Mouse (Mus musculus): Measurements from ENCODE around the gene Dusp1. TPM values are rescaled to one million over a fixed set of nuclear protein-coding genes. Genes with fewer than 3 reads are reported as not detected.

Gene Dusp1
- total and polyA plus RNA-seq, 3 experiments, result 3.5 to 9.9 (median 5.6) TPM

- Histone ChIP-seq H3K36me3 (replicated peaks in 1 of 2; ENCODE audit: control insufficient read depth in 1 of 2, insufficient read depth in 1 of 2, low read length in 1 of 2) (no peaks in the 10 kb centered on the region), H3K4me1 (ENCODE audit: control insufficient read depth in 1 of 2, insufficient read depth in 2 of 2) (peaks cover 37 to 70% of the 10 kb centered on the region in 2 experiments), H3K9ac (ENCODE audit: insufficient read depth, low read depth) (no peak overlapping the region), H3K27ac (ENCODE audit: insufficient read depth, low read depth) (no peak overlapping the region), H3K4me2 (ENCODE audit: insufficient read depth, low read depth, poor library complexity, severe bottlenecking) (no peak overlapping the region), H3K79me2 (replicated peaks; ENCODE audit: control insufficient read depth, extremely low read depth, insufficient read depth, poor library complexity, severe bottlenecking) (no peaks in the 10 kb centered on the region), H3K27me3 (replicated peaks) (no peaks in the 10 kb centered on the region), H3K9me3 (replicated peaks; ENCODE audit: low read length) (peaks cover 2% of the 10 kb centered on the region), H3K4me3 (replicated peaks in 1 of 3; ENCODE audit: low read depth in 2 of 3, low read length in 2 of 3, poor library complexity in 1 of 3) (no peak overlapping the region)
- no peak for DNase-seq (ENCODE audit: extremely low read depth)
- TF ChIP-seq MEF2A (IDR thresholded peaks at IDR 0.05; ENCODE audit: borderline replicate concordance, low read depth, low read length), result no peak
- in situ Hi-C loops (cut with MboI; ENCODE audit: low pct_ligation_motif_present, low pct_unique_long_range_greater_than_20kb, low sequenced_read_pairs) (loop anchor here (5.0 kb wide), 1 partner anchor 41 kb away; no protein-coding TSS in a partner anchor), dilution Hi-C loops (cut with MboI; ENCODE audit: extremely low pct_ligation_motif_present, extremely low pct_unique_long_range_greater_than_20kb, low sequenced_read_pairs) (no loop called here)
Measured at GRCm38 (mm10) chr17:26548566-26548965, 13.4 kb downstream of the Dusp1 start.

GRCm38 (mm10) chr17:26547771-26548170, 14.2 kb downstream of the Dusp1 start:
- Histone ChIP-seq H3K79me2 (replicated peaks; ENCODE audit: control insufficient read depth, extremely low read depth, insufficient read depth, poor library complexity, severe bottlenecking) (no peaks in the 10 kb centered on the region), H3K9me3 (replicated peaks; ENCODE audit: low read length) (no peaks in the 10 kb centered on the region), H3K27me3 (replicated peaks) (no peaks in the 10 kb centered on the region), H3K9ac (ENCODE audit: insufficient read depth, low read depth) (no peak overlapping the region), H3K4me2 (ENCODE audit: insufficient read depth, low read depth, poor library complexity, severe bottlenecking) (no peak overlapping the region), H3K4me3 (replicated peaks in 1 of 3; ENCODE audit: low read depth in 2 of 3, low read length in 2 of 3, poor library complexity in 1 of 3) (no peak overlapping the region), H3K27ac (ENCODE audit: insufficient read depth, low read depth) (no peak overlapping the region), H3K4me1 (ENCODE audit: control insufficient read depth in 1 of 2, insufficient read depth in 2 of 2) (peaks cover 37 to 66% of the 10 kb centered on the region in 2 experiments), H3K36me3 (replicated peaks in 1 of 2; ENCODE audit: control insufficient read depth in 1 of 2, insufficient read depth in 1 of 2, low read length in 1 of 2) (no peaks in the 10 kb centered on the region)
- dilution Hi-C loops (cut with MboI; ENCODE audit: extremely low pct_ligation_motif_present, extremely low pct_unique_long_range_greater_than_20kb, low sequenced_read_pairs), result no loop called here
- in situ Hi-C loops (cut with MboI; ENCODE audit: low pct_ligation_motif_present, low pct_unique_long_range_greater_than_20kb, low sequenced_read_pairs), result loop anchor here (5.0 kb wide), 1 partner anchor 40 kb away; no protein-coding TSS in a partner anchor
- TF ChIP-seq USF2 (conservative IDR thresholded peaks at IDR 0.05; ENCODE audit: low read depth, low read length) (no peak), MXI1 (IDR thresholded peaks at IDR 0.05; ENCODE audit: low read depth, low read length) (no peak), POLR2AphosphoS2 (IDR thresholded peaks at IDR 0.05; ENCODE audit: low read depth, low read length) (no peak), JUND (conservative IDR thresholded peaks at IDR 0.05; ENCODE audit: low read depth, low read length) (no peak), ELF1 (IDR thresholded peaks at IDR 0.05; ENCODE audit: low read depth, low read length) (no peak), SMC3 (IDR thresholded peaks at IDR 0.05; ENCODE audit: low read depth, low read length) (no peak), CHD2 (IDR thresholded peaks at IDR 0.05; ENCODE audit: low read length) (no peak), CTCF (conservative IDR thresholded peaks at IDR 0.05 in 1 of 2, IDR thresholded peaks at IDR 0.05 in 1 of 2; ENCODE audit: low read depth in 2 of 2, low read length in 2 of 2) (no peak), RCOR1 (conservative IDR thresholded peaks at IDR 0.05; ENCODE audit: low read depth, low read length) (no peak), MYC (IDR thresholded peaks at IDR 0.05; ENCODE audit: low read depth, low read length) (no peak), TBP (conservative IDR thresholded peaks at IDR 0.05; ENCODE audit: low read depth, low read length) (no peak), TCF12 (IDR thresholded peaks at IDR 0.05; ENCODE audit: low read depth, low read length) (no peak), MAZ (IDR thresholded peaks at IDR 0.05; ENCODE audit: low read depth, low read length) (no peak), USF1 (IDR thresholded peaks at IDR 0.05; ENCODE audit: low read depth, low read length) (no peak)
- DNase-seq (ENCODE audit: extremely low read depth), result no peak
